Mouse (Mus musculus) frontal cortex, adult (tissue): ENCODE results near the gene Arhgap24.
"Not testable (repeated sequence)": the region's sequence is repeated elsewhere in the genome, so short reads cannot be mapped to it uniquely, and the experiment has no call there.

Experiments used
- ATAC-seq: cut with Nextera tagmentation; 2 replicates; pipeline ENCODE4 v1.9.2; 2017; ENCODE audit warnings: mild to moderate bottlenecking, moderate library complexity, mixed read lengths; ENCODE audit not compliant: low TSS enrichment

Arhgap24 gene

DNA sequence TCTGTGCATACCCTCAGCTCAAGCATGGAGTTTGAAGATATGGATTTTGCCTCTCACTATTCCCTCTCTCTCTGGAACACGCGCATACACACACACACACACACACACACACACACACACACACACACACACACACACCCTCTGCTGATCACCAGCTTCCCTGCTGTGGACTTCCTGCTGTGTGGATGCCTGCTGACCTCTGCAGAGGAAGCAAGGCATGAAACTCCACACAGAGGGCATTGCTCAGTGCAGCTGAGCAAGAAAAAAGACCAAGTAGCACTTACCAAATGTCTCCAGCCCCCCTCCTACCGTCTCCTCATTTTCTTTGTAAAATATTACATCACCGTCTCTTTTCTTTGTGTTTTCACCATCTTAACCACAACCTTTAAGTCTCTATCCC lies 310.1 kb downstream of the Arhgap24 start:
- ATAC-seq, result no peak

DNA sequence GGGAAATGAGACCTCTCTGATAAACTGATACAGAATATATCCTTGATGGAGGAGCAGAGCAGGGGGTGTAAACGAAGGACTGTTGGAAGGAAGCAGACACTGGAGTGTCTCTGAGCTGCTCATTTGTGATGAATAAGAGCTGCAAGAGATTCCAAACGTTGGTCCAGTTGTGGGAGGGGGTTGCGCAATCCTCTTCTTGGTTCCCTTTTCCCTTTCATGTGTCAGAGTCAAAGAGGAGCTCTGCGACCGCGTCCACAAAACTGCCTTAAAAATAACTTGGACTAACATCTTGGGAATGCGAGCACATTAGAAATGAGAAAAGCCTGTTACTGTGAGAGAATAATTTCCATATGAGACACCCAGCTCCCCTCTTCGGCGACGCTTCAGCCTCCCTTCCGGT lies 312.3 kb downstream of the Arhgap24 start:
- no peak for ATAC-seq

GRCm38 (mm10) chr5:102801469-102801868 lies 320.3 kb downstream of the Arhgap24 start:
- no peak for ATAC-seq

GRCm38 (mm10) chr5:102802833-102803232 lies 321.6 kb downstream of the Arhgap24 start:
- ATAC-seq, result no peak

DNA sequence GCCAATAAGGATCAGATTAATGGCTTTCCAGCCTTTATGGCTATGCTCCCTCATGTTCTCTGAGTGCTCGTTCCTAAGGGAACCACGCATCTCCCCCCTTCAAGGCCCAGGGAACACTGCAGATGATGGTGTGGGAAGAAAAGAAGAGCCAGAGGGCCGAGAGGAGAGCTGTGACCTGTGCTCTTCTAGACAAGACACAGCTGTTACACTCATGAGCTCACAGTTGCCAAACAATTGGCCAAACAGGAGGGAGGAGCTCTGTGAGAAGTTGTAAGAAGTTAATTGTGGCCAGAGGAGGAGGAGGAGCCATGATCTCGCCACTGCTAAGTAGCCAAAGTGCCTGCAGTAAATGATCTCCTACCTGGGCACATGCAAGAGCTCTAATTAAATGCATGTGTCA lies 322.5 kb downstream of the Arhgap24 start:
- no peak for ATAC-seq

GRCm38 (mm10) chr5:102807518-102807917 lies 326.3 kb downstream of the Arhgap24 start:
- ATAC-seq, result no peak

GRCm38 (mm10) chr5:102810366-102810957 lies 329.3 kb downstream of the Arhgap24 start:
- ATAC-seq, result no peak

DNA sequence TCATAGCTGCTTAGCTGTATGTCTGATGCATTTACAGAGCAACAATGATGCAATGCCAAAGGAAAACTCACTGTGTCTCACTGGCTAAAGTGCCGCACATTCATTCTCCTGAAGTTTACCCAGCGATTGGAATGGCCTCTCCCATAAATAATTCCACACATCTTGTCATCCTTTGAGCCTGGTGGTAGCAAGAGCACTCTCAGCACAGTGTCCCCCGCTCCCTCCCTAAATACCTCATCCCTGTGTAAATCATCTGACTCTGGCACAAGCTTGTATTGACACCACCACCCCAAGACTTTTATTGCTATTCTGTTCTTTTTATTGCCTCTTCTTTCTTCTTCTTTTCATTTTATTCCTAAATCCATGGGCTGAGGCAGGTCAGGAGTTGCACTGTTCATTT lies 332.1 kb downstream of the Arhgap24 start:
- no peak for ATAC-seq

DNA sequence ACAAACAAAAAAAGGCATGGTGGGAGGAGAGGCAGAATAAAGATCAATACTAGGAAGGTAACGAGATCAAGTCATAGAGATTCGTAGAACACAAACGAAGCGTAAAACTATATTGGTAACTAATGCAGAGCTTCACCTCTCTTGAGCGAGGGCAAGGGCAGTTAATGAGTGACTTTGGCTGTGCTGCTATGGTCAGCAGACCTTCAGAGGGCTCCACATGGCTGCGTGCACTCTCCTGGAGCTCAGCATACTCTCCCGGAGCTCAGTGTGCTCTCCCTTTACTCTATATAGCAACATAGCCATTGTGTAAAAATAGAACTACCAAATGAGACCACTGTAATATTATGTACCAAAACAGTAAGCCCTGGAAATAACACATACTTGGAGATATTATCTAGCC lies 336.4 kb downstream of the Arhgap24 start:
- no peak for ATAC-seq

- no peak for ATAC-seq
Observed at GRCm38 (mm10) chr5:102825538-102825937, 344.3 kb downstream of the Arhgap24 start.

DNA sequence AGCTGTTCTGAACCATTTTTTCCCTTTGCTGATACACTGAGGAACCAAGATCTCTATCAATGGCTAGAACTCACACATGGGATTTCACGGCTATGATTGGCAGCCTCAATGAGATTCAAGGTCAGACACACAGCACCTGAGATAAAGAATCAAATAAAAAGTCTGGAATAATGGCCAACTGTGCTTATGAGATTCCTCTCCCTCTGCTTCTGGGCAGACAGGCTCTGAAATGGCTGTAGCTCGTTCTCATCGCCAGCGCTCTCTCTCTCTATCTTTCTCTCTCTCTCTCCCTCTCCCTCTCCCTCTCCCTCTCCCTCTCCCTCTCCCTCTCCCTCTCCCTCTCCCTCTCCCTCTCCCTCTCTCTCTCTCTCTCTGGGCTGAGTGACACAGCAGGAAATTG lies 357.9 kb downstream of the Arhgap24 start:
- no peak for ATAC-seq

DNA sequence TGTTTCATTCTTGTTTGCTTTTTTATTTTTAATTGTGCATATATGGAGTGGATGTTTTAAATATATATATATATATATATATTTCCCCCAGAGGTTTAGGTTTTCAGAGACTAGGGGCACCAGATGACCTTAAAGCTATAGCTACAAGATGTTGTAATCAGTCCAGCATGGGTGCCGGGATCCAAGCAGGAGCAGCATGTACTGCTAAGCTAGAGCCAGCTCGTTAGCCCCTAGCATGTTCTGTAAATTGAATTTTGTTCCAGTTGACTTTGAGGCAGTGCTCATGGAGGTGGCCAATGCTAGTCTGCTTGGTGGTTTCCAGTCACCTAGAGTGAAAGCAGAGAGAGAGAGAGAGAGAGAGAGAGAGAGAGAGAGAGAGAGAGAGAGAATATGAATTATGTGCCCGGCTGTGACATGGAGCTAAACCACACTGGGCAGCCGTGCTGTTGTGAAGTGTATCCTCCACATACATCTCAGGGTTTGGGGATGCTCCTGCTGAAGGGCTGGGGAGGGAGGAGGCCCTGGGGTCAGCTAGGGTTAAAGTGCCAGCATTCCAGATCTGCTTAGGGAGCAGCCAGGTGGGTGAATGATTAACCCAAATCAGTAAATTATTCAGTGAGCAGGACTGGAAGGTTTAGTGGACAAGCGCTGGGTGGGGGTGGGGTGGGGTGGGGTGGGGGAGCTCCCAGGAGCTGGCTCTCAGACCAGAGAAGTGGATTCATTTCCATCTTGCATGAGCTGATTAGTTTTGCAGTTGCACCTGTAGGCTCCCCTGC lies 362.9 kb downstream of the Arhgap24 start:
- no peak for ATAC-seq

DNA sequence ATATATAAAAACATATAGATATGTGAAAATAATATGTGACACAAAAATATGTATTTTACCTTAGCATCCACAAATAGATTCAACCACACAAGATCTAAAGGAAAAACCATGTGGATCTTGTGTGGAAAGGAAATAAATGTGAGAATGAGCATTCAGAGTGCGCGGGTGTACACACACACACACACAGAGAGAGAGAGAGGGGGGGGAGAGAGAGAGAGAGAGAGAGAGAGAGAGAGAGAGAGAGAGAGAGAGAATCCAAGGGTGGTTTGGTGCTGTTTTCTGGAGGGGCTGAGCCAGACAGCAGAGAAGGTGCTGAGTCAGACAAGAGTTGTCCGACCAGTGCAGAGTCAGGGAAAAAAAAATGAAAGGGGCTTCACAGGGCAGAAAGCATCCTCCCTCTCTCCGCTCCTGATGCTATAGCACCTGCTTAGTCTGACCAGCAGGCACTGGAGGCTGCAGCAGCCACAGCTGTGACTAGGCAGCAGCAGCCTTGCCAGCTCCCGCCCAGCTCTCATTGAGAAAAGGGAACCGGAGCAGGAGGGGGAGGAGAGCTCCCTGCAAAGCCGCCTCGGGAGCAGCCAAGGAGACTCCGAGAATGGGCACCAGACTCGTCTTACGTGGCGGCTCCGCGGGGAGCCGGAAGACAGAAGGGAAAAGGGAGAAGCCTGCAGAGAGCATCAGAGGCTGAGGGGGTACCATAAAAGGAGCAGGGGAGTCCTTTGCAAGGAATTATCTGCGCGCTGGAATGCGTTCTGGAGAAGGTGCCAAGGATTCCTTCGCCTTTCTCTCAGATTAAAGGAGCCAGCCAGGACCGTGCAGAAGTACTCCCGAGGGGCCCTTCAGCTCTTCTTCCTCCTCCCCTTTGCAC lies 363.8 kb downstream of the Arhgap24 start:
- peak; percentile 99 for ATAC-seq

DNA sequence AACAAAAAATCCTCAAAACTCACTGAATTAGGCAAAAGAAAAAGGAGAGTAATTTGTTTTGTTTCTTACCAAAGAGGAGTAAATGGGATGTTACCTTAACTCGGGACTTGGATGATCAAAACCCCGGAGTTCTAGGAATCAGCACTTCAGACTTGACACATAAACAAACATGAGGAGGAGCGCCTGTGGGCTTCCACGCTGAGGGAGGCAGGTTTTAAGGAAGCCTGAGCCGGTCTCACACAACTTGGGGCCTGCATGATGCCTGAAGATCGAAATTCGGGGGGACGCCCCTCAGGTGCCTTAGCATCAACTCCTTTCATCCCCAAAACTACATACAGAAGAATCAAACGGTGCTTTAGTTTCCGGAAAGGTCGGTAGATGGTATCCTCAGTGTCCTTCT lies 364.6 kb downstream of the Arhgap24 start:
- ATAC-seq, result no peak

DNA sequence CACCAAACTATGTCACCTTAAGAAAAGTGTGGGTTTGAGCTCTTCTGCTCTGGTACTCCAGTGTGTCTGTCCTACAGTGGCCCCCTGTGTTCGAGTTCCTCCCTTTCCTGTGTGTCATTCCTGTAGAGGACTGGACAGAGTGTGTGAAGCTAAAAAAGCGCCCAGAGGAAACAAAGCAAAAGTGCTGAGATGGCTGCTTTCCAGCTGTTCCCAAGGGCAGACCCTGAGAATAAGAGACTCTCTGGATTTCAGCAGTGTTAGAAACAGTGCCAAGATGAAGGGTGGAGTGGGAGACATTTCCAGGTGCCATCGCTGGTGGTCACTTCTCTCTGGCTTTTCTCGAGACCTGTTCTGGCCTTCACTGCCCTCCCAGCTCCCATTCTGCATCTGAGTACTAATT lies 366.7 kb downstream of the Arhgap24 start:
- ATAC-seq, result no peak

DNA sequence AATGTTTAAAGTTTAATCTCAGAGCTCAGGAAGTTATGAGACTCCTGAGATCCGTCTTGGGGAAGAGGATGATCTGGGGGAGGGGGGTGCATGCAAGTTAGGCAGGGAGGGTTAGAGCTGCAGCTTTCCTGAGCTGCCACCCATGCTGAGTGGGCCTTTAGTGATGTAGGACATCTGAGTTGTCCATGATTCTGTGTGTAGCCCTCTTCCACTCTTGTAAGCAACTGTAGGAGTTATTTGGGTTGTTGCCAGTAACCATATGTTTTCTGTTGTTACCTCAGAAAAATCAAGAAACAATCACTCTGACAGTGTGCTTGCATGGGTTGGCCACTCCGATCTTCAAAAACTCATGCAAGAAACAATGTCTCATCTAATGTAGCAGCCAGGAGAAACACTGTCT lies 370.6 kb downstream of the Arhgap24 start:
- ATAC-seq, result no peak

DNA sequence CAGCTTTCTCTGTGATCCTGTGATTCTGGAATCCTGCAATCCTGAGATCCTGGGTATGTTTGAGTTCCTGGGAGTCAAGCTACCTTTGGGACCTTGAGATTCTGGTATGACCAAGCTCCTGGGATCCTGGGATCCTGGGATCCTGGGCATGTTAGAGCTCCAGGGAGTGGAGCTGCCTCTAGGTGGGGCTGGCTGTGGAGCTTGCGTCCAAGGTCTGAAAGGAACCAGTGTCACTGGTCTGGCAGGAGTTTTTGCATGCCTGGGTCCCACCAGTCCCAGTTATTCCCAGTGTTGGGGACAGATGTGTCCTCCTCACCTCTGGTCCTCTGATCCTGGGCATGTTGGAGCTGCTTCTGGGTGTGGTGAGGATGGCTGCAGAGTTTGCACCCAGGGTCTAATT lies 372.6 kb downstream of the Arhgap24 start:
- no peak for ATAC-seq

- ATAC-seq, result peak; percentile 70
Observed at GRCm38 (mm10) chr5:102855805-102856204, 374.6 kb downstream of the Arhgap24 start.

- ATAC-seq, result no peak
Observed at GRCm38 (mm10) chr5:102858047-102858446, 376.9 kb downstream of the Arhgap24 start.

- no peak for ATAC-seq
Observed at GRCm38 (mm10) chr5:102859749-102860148, 378.6 kb downstream of the Arhgap24 start.

DNA sequence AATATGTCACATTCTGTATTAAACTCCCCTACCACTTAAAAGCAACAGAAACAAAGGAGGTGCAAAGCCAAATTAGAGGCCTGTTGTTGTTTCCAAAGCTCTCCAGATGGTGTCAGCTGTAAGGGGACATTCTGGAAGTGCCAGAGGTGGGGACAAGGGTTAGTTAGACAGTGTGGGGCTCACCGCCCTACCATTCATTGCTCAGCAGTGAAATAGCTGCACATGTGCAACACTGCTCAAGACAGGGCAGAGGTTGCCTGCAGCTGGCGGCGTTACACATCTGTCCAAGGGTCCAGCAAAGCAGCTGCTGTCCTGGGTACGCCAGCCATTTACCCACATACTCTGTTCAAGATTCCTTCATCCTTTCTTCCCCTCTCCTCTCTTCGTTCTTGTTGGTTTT lies 387.0 kb downstream of the Arhgap24 start:
- no peak for ATAC-seq

DNA sequence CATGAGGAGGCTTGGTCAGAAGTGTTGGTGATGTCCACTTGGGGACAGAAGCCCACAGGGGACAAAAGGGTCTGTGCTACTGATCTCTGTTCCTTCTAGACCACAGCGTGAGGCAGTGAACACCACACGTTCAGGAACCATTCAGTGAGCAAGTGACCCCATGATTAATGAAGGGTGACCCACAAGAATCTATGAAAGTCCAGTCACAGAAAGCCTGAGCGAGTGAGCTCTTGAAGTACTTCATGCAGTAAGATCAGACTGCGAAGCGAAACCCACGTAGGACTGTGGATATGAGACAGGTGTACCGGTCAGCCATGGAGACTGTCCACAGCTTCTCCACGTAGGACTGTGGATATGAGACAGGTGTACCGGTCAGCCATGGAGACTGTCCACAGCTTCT lies 391.8 kb downstream of the Arhgap24 start:
- not testable (repeated sequence) for ATAC-seq
